Mouse (Mus musculus): ENCODE measurements around the gene Ahcy.

DNA sequence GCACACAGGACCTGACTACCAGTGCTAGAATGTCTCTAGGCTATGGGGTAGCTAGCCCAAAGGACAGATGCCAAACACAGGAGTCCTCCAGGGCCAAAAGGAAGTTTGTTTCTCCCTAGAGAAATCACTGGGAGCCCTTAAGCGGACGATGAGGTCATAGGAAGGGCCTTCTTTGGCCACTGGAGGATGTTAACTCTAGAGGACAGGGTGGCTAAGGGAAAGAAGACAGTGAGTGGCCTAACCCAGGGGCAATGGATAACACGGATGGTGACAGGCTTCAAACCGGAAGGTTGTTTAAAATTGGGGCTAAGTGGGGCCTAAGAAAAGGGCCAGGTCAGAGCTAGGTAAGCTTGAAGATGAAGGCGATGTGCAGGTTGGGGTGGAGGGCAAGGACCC, 24.2 kb downstream of the Ahcy start:
- TF ChIP-seq POLR2A (IDR thresholded peaks at IDR 0.05; ENCODE audit: extremely low read depth, insufficient read depth, low read length) (no peak), CTCF (IDR thresholded peaks at IDR 0.05; ENCODE audit: extremely low read depth, insufficient read depth, low read length) (no peak)

Data from cortical plate, adult 2 months (tissue).